Comparison of ENCODE assay signal across 12 mouse cellular contexts in the genomic region with DNA sequence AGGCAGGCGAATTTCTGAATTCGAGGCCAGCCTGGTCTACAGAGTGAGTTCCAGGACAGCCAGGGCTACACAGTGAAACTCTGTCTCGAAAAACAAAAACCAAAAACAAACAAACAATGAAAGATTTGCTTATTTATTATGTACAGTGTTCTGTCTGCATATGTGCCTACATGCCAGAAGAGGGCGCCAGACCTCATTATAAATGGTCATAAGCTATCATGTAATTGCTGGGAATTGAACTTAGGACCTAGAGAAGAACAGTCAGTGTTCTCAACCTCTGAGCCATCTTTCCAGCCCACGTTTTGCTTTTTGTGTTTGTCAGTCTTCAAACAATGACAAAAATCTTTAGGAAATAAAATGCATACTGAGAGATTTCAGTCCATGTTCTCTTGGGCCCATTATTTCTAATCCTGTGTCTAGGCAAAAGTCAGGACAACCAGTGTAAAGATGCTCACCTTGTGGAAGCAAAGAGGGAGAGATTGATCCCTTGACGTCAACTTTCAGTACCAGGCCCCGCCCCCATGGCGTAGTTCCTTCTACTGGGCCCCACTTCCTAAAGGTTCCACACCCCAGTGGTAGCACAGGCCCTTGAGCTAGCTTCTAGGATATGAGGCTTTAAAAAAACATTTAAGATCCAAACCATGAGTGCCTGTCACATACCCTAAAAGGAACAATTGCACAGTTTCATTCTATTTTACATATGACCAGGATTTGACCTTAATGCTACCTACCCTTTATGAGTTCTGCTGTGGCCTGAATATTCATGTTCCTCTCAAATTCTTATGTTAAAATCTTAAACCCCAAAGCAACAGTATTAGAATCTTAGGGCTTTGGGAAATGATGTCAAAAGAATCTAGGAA. TPM values are rescaled to one million over a fixed set of nuclear protein-coding genes. Genes with fewer than 3 reads are reported as not detected.
DNase-seq lines count a peak whose midpoint lies in the region; ATAC-seq and TF ChIP-seq lines count a peak whose summit lies in the region.
"Had no signal": no experiment of that assay in that cellular context is flagged by ENCODE, and none has a peak within 500 bp of the region (broad histone marks: within the 10 kb centered on the region; RNA-seq: fewer than 3 reads in every experiment).

No protein-coding gene starts in this region.

- H3K4me2 ChIP-seq in intestine, postnatal 0 days (replicated peaks; ENCODE audit: low read depth), result no peak overlapping the region
- no peak overlapping the region for H3K4me2 ChIP-seq in intestine, embryonic 15.5 days (replicated peaks)
- H3K4me2 ChIP-seq: hindbrain, embryonic 12.5 days; limb, embryonic 12.5 days had no signal

- no peak overlapping the region for H3K4me3 ChIP-seq in intestine, postnatal 0 days (ENCODE audit: low read depth, low read length)
- no peak overlapping the region for H3K4me3 ChIP-seq in intestine, embryonic 15.5 days (replicated peaks)
- H3K4me3 ChIP-seq: forebrain, embryonic 10.5 days; hindbrain, embryonic 12.5 days; limb, embryonic 12.5 days had no signal

- peak; percentile 7 for DNase-seq in 3134 (ENCODE audit: extremely low read depth, insufficient read length, low spot score)
- DNase-seq in CD4-positive helper T cell, adult 2 months (ENCODE audit: low read depth, low spot score), result peak; percentile 37
- DNase-seq in c-Kit-positive CD71-negative TER-119-negative erythroid progenitor cells, embryonic 14.5 days (ENCODE audit: low read depth), result peak; percentile 24
- DNase-seq in right cerebral cortex, postnatal 14 days, result no peak
- DNase-seq in layer of hippocampus, postnatal 36 days, result no peak
- DNase-seq in ovary, postnatal 10 days (ENCODE audit: low spot score), result no peak

- ATAC-seq in intestine, postnatal 0 days, result no peak
- no peak for ATAC-seq in intestine, embryonic 15.5 days

- no peaks in the 10 kb centered on the region for H3K27me3 ChIP-seq in intestine, postnatal 0 days (replicated peaks; ENCODE audit: control insufficient read depth, insufficient read depth, low read length)
- H3K27me3 ChIP-seq in intestine, embryonic 15.5 days (replicated peaks), result no peaks in the 10 kb centered on the region
- H3K27me3 ChIP-seq: hindbrain, embryonic 12.5 days; limb, embryonic 12.5 days had no signal

- no peak overlapping the region for H3K27ac ChIP-seq in intestine, postnatal 0 days (ENCODE audit: low read depth, low read length)
- no peak overlapping the region for H3K27ac ChIP-seq in intestine, embryonic 15.5 days
- H3K27ac ChIP-seq: forebrain, embryonic 10.5 days; hindbrain, embryonic 12.5 days; limb, embryonic 12.5 days had no signal

- no peaks in the 10 kb centered on the region for H3K4me1 ChIP-seq in intestine, postnatal 0 days (replicated peaks; ENCODE audit: control insufficient read depth, insufficient read depth, low read length)
- H3K4me1 ChIP-seq in intestine, embryonic 15.5 days (replicated peaks), result 0 out of 2 replicates have a peak, but pooled peaks cover 7% of the 10 kb centered on the region
- H3K4me1 ChIP-seq: hindbrain, embryonic 12.5 days had no signal

- H3K36me3 ChIP-seq in intestine, postnatal 0 days (ENCODE audit: control insufficient read depth, insufficient read depth), result no peaks in the 10 kb centered on the region
- no peaks in the 10 kb centered on the region for H3K36me3 ChIP-seq in intestine, embryonic 15.5 days
- H3K36me3 ChIP-seq: forebrain, embryonic 10.5 days; hindbrain, embryonic 12.5 days; limb, embryonic 12.5 days had no signal

- peak; percentile 69 for TF ChIP-seq CTCF in intestine, postnatal 0 days (IDR thresholded peaks at IDR 0.05; ENCODE audit: low read depth)

- no peak overlapping the region for H3K9ac ChIP-seq in intestine, postnatal 0 days (ENCODE audit: low read depth, low read length)
- H3K9ac ChIP-seq in intestine, embryonic 15.5 days, result no peak overlapping the region
- H3K9ac ChIP-seq: hindbrain, embryonic 12.5 days; limb, embryonic 12.5 days had no signal

- H3K9me3 ChIP-seq in intestine, postnatal 0 days (ENCODE audit: control insufficient read depth), result no peaks in the 10 kb centered on the region
- H3K9me3 ChIP-seq in intestine, embryonic 15.5 days, result no peaks in the 10 kb centered on the region
- H3K9me3 ChIP-seq: forebrain, embryonic 10.5 days; hindbrain, embryonic 12.5 days; limb, embryonic 12.5 days had no signal

- WGBS in intestine, postnatal 0 days, result 75% methylated on average over 8 of the region's 8 CpGs
- WGBS in intestine, embryonic 15.5 days, result 78% methylated on average over 8 of the region's 8 CpGs

RNA-seq across cellular contexts. Expression of gene H2al2a, which starts 54.0 kb away (rescaled TPM):
- polyA plus RNA-seq in intestine, postnatal 0 days (2015; fragmentation: Nextera tagmentation; extraction: Ambion mirVana), result not detected in 2 replicates
- not detected in 2 replicates for polyA plus RNA-seq in intestine, embryonic 15.5 days (2015; fragmentation: Nextera tagmentation; extraction: Ambion mirVana)
- total RNA-seq in layer of hippocampus, postnatal 36 days (2021), result not detected
- polyA plus RNA-seq: forebrain, embryonic 10.5 days; hindbrain, embryonic 12.5 days; limb, embryonic 12.5 days; spleen, adult 2 months had no signal

Comparison
In these comparisons a context has a peak if more than half of its experiments do, and no peak if none do; other contexts are left out.
1. DNase-seq: peak in 3134 (single experiment), CD4-positive helper T cell, adult 2 months (single experiment) and c-Kit-positive CD71-negative TER-119-negative erythroid progenitor cells, embryonic 14.5 days (single experiment); none in right cerebral cortex, postnatal 14 days (single experiment), layer of hippocampus, postnatal 36 days (0 of 2) and ovary, postnatal 10 days (single experiment).